Mouse (Mus musculus) left cerebral cortex, adult 11 months (tissue): ENCODE results near the gene Bod1.

Experiments
- DNase-seq: peaks from one replicate; pipeline ENCODE4 v3.0.0; 2022; ENCODE audit warnings: low spot score

The Bod1 gene

DNA sequence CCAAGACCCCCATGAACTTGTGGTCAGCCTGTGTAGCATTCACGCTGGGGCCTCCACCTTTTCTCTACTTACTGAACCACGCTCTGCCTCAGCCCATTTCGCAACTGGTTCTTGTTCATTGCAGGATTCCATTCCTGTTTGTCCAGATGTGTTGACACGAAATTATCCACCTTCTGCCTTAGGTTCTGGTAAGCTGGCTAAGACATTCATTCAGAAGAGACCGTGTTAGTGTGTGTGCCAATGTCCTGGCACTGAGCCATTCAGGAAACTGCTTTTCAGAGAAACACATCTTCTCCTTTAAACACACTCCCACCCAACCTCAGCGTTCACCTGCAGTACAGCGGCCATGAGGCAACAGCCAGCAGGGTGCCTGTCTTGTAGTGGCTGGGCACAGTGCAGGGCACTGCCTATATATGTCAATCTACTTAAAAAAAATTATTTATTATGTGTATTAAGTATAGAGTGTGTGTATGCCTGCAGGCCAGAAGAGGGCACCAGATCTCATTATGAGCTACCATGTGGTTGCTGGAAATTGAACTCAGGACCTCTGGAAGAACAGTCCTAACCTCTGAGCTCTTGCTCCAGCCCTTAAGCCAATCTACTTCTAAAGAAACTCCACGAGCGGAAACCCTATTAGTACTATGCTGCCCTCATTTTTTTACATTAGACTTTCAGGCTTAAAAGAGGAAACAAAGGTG is 2.4 kb downstream of the Bod1 start:
- DNase-seq, result no peak

DNA sequence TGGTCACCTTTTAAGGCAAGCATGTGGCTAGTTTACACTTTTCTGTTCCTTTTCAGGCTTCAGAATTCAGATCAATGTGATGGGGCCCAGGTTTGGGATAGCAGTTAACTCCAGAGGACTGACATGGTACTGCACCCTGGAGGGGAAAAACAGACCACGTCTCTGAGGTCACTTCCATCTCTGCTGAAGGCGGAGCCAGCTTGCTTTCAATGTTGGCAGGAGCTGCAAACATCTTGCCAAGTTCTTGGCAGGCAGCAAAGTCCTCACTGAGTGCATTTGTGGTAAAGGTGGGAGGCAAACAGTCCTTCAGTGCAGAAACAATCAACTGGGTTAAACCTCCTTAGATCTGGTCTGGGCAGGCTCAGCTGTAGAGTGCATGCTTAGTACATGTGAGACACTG is 7.5 kb downstream of the Bod1 start:
- no peak for DNase-seq

DNA sequence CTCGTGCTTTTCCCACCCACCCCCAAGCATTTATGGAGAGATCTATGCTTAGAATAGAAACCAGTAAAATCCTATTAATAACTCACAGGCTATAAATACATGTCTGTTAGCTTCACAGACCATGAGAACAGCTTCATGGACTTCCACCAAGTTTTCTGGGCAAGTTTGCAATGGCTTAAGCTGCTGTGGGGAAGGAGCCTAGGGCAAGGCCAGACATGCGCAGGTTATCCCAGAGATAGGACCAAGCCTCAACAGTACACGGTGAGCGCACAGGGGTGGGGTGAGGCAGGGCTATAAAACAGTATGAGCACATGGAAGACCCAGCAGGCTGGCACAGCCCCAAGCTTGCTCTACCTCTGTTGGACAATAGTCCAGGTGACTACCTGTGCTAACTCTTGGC is 8.2 kb downstream of the Bod1 start:
- no peak for DNase-seq

DNA sequence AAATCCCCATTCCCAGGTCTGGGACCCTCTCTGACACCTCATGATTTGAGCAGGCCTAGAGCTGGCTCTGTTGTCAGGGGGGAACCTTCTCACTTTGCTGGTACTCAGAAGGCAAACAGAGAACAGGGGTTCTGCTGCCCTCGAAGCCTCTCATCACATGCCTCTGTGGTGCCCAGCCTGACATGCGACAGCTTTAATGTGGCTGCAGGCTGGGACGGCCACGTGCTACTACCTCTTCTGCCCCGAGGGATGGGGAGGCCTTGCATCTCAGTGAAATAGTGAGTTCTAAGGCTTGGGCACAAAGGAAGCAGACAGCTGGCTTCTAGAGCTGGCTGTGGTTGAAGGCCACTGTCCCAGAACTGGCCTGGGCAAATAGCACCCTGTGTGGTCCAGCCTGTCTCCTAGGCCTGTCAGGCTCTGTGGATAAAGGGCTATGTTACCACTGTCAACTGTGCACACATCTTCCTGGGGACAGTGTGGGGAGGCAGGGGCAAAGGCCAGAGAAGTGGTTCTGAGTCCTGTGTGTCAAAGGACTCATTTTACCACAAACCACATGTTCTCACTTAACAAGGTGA is 8.7 kb downstream of the Bod1 start:
- no peak for DNase-seq

DNA sequence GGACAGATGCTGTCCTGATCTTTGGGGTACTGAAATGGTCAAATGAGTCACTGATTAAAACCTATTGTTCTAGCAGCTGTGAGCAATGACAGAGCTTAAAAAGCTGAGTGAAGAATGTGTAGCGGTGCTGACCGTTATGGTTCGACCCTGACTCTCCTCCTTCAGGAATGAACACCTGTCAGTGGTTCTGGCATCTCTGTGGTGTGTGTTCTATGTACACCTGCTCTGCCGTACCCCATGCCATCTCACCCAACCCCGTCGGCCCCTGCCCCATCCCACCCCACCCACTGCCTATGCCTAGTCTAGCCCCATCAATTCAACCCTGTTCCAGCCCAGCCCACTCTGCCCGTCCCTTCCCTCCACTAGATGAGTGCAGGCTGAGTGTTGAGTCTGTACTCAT is 9.5 kb downstream of the Bod1 start:
- no peak for DNase-seq

DNA sequence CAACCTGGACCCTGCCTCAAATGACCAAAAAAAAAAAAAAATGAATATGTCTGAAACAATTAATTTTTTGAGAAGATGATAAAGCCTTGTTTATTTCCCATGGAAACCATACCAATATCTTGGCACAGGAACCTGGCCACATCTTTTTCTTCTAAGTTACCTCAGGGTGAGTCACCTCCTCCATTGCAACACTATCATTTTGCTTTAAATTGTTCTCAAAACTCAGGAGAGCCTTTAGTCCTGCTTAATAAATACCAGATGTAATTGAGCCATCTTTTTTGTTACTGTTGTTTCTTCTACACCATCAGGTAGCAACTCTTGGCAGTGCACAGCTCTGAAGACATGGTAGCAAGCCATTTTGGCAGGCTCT is 13.9 kb downstream of the Bod1 start:
- DNase-seq, result no peak

DNA sequence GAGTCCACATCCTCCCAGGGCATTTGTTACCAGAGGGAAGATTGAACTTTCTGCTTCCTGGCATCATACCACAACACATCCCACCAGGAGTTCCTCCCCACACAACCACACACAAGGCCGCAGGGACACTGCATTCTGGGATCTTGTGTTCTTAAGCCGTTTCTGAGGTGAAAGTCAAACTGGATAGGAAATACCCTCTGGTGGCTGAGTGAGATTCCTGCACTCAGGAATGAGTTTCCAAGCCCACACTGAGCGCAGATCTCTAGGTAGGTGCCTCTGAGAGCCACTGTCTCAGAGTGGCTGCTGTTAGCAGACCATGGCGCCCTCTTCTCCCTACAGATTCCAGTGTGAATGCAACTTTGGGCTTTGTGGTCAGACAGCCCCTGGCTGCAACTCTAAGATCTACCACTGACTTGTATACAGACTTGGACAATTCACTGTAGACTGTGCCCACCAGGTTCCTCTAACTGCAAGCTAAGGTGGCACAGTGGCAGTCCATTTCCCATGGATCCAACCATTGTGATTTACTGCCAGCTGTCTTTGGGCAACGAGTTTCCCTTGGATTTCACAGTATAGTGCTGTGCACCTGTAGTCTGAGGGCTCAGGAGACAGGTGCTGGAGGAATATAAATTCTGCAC is 14.4 kb downstream of the Bod1 start:
- no peak for DNase-seq

DNA sequence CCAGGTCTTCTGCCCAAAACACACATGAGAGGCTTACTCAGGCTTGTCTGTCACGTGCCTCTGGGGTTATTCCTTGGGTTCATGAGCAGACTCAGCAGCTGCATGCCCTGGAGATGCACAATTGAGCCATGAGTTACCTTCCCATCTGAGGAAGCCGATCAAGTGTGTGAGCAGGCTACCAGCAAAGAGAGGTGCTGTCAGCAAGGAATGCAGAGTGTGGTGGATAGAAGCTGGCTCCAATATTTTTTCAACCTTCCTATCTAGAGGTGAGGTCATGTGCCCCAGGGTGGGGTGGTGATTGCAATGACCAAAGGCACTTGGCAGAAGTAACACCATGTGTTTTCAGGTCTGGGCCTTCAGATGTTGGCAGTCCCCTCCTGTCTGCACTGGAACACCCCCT is 22.2 kb downstream of the Bod1 start:
- no peak for DNase-seq

DNA sequence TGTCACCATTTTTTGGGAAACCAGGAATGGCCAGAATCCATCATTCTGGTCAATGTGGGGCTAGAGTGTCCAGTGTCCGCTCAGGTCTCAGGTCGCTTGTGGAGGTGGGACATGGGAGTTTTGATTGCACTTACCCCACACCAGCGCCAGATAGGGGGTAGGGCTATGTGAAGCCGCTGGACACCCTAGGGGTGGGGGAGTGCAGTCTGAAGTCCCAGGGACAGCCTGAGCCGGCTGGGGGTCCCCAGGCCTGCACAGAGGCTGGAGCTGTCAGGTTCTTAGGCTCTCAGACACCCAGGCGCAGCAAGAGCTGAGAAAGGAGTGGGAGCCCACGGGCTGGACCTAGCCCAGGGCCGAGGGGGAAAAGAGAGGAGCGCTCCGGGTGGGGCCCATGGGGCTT is 24.4 kb downstream of the Bod1 start:
- no peak for DNase-seq

DNA sequence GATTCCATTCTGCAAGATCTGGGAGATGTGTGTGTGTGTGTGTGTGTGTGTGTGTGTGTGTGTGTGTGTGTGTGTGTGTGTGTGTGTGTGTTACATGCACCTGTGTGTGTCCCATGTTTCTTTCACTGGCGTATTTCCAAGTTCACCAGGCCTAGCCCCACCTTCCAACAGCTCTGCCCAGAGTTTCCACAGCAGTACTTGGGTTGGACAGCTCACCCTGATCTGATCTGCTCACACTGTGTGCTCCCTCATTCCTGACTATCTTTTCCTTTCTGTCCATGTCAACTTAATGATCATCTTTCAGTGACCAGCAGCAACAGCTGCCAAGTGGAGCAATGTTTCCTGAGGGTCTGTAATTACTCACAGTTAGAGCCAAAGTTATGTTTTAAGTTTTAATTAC is 25.1 kb downstream of the Bod1 start:
- no peak for DNase-seq

DNA sequence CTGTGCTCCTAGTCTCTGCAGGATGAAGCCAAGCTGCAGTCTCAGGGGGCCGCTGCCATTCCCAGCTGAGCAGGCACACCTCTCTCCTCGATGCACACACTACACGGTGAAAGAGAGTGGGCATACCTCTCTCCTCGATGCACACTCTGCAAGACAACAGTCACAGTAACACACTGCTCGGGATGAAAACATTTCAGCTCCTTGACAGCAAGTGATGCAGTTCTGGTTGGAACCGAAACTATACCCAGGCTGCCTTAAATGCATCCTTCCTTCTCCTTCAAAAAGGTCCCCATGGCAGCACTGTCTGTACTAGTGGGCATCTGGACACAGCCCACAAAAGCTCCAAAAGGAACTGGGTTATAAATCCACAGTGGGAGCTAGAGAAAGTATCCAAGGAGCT is 28.6 kb downstream of the Bod1 start:
- no peak for DNase-seq

DNA sequence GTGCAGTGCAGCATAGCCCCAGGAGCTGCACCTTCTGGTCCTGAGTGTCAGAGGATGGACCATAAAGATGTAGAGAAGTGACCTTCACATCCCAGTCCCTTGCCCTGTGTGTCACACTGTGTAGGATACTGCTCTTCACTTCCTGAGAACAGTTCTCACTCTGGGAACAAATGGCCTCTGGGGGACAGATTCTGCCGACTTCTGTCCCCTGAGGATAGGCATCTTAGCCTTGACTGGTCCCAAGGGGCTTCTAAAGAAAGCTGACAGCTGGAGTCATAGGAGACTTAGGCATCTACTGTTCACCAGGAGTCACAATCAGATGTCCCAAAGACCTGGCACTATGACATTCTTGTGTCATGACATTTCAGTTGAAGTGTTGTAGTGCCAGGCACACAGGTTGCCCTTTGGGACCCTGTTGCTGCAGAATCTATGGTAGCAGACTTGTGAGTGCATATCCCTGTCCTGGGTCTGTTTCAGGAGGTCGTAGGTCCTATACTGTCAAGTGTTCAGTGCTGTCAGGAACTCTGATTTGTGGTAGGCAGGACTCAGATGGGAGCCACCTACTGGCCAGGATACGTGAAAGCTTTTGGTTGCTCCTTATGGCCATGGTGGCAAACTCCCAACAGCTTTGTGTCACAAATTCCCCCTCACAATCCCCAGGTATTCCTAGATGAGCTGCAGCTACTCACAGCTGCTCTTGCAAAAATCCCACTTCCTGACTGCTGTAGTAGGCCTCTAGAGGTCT is 30.4 kb downstream of the Bod1 start:
- DNase-seq, result no peak

DNA sequence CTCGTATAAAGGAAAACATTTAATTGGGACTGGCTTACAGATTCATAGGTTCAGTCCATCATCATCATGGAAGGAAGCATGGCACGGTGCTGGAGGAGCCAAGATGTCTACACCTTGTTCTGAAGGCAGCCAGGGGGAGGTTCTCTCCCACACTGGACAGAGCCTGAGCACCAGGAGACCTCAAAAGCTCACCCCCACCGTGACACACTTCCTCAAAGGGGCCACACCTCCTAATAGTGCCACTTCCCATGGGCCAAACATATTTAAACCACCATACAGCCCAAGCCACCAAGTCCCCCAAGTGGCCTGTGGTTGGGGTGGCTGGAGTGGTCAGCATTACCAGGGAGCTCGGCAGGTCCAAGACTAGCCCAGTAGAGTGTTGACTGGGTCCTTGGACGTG is 31.5 kb downstream of the Bod1 start:
- no peak for DNase-seq

DNA sequence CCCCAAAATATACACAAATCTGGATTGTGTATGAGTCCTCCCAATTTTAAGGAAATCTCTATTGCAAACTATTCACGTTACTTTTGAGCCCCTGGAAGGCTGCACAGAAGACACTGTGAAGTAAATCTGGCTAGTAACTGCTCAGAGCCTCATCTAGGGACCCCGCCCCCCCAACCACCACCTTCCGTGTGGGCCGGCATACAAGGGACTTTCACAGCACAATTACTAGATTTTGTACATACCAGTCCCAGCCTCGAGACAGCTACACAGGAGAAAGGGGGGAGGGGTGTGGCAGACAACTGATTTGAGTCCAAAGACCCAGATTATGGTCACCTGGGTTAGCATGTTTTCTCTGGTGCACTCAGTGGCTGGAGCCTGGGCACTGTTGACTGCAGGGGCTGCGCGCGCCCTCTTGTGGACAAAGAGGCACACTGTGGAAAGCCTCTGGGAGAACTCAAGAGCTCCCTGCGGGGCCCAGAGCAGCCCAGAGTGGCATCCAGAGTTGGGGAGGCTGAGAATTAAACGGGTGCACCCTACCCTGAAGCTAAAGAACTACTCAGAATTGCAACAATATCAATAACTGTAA is 33.8 kb downstream of the Bod1 start:
- peak; percentile 54 for DNase-seq

DNA sequence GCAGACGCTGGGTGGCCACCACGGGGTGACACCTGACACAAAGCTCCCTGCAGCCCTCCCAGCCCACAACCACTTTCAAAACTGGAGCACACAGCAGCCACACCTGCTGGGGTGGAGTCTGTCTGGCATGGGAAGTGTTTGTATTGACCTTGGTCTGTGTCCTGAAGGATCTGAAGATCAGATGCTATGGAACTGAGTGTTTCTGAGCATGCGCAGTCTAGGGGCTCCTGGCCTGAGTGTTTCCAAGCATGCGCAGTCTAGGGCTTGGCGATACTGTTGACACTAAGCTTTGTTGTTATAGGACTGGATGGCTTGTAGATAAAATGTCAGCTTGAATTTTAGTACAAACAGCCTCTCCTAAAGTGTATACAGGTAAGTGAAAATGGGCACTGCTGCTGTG is 43.0 kb downstream of the Bod1 start:
- DNase-seq, result no peak

DNA sequence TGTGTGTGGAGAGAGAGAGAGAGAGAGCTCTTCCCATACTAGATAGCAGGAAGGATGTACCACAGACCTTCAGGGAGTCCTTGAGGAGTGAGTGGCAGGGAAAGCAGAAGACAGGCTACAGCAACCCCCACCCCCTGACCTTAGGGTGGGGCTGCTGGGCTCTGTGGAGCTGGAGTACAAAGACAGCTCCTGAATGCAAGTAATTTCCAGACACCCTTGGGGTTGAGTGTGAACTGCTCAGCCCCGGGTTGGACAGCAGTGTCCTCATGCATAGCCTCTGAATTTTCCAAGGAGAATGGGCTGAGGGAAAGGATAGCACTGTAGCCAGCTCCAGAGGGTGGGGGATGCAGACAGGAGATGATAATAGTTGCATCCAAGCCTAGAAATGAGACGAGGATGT is 50.9 kb downstream of the Bod1 start:
- DNase-seq, result no peak

DNA sequence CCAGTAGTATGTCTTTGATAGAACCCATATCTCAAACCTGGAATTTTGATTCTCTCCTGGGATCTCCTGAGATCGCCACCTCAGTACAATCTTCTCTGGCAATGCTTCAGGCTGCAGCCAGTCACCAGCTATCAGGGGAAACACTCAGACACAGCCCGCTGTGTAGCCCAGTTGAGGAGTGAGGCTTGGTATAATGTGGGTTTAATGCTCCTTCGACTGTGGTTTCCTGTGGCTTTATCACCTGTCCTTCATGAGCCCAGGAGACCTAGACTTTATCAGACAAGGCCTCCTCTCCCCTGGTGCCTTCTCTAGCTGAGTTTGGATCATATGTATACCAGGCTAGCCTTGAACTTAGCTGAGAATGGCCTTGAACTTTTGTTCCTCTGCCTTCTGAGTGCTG is 53.9 kb downstream of the Bod1 start:
- no peak for DNase-seq

DNA sequence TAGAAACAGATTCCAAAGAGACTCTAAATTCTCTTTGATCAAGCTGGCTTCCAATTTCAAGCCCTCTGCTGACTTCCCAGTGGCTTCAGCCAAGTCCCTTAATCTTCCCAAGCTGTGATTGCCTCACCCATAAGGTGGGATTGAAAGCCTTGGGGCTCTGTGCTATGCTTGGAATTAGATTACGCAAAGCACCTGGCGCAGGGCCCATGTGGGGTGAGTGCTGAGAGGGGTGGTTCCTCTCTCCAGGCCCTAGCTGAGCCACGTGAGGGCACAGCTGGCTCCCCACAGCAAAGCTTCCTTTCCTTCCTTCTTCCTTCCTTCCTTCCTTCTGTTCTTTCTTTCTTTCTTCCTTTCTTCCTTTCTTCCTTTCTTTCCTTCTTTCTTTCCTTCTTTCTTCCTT is 54.4 kb downstream of the Bod1 start:
- no peak for DNase-seq

DNA sequence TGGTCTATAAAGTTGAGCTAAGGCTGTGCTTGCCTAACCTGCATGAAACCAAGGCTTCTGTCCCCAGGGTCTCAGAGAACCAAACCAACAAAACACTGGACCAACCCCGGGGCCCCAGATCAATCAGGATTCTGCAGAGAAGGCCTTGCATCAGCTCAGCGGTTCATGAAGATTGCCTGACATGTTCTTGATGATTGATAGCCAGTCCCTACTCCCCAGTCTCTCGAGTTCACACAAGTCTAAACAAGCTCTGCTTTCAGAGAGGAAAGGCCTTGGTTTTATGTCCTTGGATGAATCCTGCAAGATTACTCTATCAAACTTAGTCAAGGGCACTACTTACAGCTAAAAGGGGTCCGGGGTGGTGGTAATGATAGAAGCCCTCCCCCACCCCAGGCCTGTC is 55.0 kb downstream of the Bod1 start:
- no peak for DNase-seq
